Mouse (Mus musculus): ENCODE results near the gene Csk. TPM values are rescaled to one million over a fixed set of nuclear protein-coding genes. Genes with fewer than 3 reads are reported as not detected.

The Csk gene
- polyA plus RNA-seq, 1 experiment from 2014 or later: 25.5 TPM

DNA sequence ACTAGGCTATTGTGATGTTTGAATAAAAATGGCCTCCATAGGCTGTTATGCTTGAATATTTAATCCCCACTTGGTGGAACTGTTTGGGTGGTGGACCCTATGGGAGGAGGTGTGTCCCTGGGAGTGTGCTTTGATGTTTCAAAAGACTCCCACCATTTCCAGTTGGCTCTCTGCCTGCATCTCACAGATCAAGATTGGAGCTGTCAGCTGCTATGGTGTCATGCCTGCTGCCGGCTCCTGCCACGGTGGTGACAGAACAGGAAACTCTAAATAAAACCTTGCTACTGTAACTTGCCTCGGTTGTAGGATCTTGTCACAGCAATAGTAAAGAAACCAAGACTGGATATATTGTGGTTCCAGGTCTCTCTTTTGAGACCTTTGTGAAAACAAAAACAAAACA lies 8.1 kb upstream of the Csk start:
- Histone ChIP-seq H3K4me1 (replicated peaks; ENCODE audit: control insufficient read depth, insufficient read depth, low read length) (no peaks in the 10 kb centered on the region), H3K9me3 (ENCODE audit: control insufficient read depth, low read length) (no peaks in the 10 kb centered on the region), H3K27me3 (ENCODE audit: control insufficient read depth, insufficient read depth, low read depth, low read length) (no peaks in the 10 kb centered on the region), H3K27ac (ENCODE audit: low read length) (no peak overlapping the region), H3K36me3 (ENCODE audit: control insufficient read depth, insufficient read depth, low read length) (no peaks in the 10 kb centered on the region), H3K4me2 (ENCODE audit: low read depth, low read length) (no peak overlapping the region), H3K4me3 (ENCODE audit: low read length) (no peak overlapping the region), H3K9ac (ENCODE audit: low read length) (no peak overlapping the region)
- ATAC-seq (ENCODE audit: low read depth): no peak
- 34% methylated on average over 3 of the region's 3 CpGs for WGBS

DNA sequence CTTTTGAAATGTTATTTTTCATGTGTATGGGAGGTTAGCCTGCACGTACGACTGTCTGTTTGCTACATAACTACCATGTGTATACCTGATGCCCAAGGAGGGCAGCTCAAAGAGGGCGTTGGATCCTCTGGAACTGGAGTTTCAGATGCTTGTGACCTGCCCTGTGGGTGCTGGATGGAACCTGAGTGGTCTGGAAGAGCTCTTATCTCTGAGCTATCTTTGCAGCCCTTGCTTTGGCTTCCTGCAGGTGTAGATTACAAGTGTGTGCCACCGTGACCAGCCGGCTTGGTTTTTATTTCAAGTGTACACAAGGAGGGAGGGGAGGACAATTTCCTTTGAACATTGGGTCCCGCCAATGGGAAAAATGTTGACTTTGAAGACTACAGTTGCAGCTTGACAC lies 7.1 kb upstream of the Csk start:
- Histone ChIP-seq H3K9me3 (ENCODE audit: control insufficient read depth, low read length) (no peaks in the 10 kb centered on the region), H3K27ac (ENCODE audit: low read length) (no peak overlapping the region), H3K4me2 (ENCODE audit: low read depth, low read length) (no peak overlapping the region), H3K27me3 (ENCODE audit: control insufficient read depth, insufficient read depth, low read depth, low read length) (no peaks in the 10 kb centered on the region), H3K4me1 (replicated peaks; ENCODE audit: control insufficient read depth, insufficient read depth, low read length) (peaks cover 6% of the 10 kb centered on the region), H3K4me3 (ENCODE audit: low read length) (no peak overlapping the region), H3K36me3 (ENCODE audit: control insufficient read depth, insufficient read depth, low read length) (no peaks in the 10 kb centered on the region), H3K9ac (ENCODE audit: low read length) (no peak overlapping the region)
- 51% methylated on average over 6 of the region's 6 CpGs for WGBS
- ATAC-seq (ENCODE audit: low read depth): no peak

DNA sequence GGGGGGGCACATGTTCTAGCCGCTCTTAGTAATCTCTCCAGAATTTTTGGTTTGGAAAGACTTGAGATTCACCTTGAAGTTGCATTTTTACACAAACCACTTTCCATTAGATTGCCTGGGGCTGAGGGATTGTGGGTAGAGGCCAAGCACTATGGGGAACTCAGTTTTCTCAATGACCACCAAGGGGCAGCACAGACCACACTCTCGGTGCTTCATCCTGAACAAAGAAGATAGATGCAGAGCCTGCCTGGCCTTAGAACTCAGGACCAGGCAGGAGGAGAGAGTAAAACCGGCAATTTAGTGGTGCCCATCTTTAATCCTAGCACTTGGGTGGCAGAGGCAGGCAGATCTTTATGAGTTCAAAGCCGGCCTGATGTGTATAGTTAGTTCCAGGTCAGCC lies 6.3 kb upstream of the Csk start:
- WGBS: 22% methylated on average over 4 of the region's 4 CpGs
- H3K36me3 ChIP-seq (ENCODE audit: control insufficient read depth, insufficient read depth, low read length): no peaks in the 10 kb centered on the region
- no peak overlapping the region for H3K4me3 ChIP-seq (ENCODE audit: low read length)
- ATAC-seq (ENCODE audit: low read depth): peak; percentile 63; the same call in 1 of the 2 replicates
- H3K4me1 ChIP-seq (replicated peaks; ENCODE audit: control insufficient read depth, insufficient read depth, low read length): peaks cover 6% of the 10 kb centered on the region
- no peaks in the 10 kb centered on the region for H3K27me3 ChIP-seq (ENCODE audit: control insufficient read depth, insufficient read depth, low read depth, low read length)
- no peak overlapping the region for H3K4me2 ChIP-seq (ENCODE audit: low read depth, low read length)
- no peak overlapping the region for H3K27ac ChIP-seq (ENCODE audit: low read length)
- H3K9me3 ChIP-seq (ENCODE audit: control insufficient read depth, low read length): no peaks in the 10 kb centered on the region
- no peak overlapping the region for H3K9ac ChIP-seq (ENCODE audit: low read length)

DNA sequence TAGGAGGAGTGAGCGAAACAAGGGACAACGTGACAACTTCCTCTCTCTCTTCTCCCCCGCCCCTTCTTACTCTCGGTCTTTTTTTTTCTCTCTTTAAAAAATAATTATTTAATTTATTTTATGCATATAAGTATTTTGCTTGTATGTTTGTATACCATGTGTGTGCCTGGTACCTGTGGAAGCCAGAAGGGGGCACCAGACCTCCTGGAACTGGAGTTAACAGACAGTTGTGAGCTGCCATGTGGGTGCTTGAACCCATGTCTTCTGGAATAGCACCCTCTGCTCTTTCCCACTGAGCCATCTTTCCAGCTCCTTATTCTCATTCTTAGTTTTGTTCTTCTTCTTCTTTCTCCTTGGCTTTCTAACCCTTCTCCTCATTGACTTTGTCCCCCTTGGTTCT lies 5.5 kb upstream of the Csk start:
- Histone ChIP-seq H3K9me3 (ENCODE audit: control insufficient read depth, low read length) (no peaks in the 10 kb centered on the region), H3K4me3 (ENCODE audit: low read length) (no peak overlapping the region), H3K4me1 (replicated peaks; ENCODE audit: control insufficient read depth, insufficient read depth, low read length) (peaks cover 6% of the 10 kb centered on the region), H3K27me3 (ENCODE audit: control insufficient read depth, insufficient read depth, low read depth, low read length) (0 out of 2 replicates have a peak, but pooled peaks cover 3% of the 10 kb centered on the region), H3K36me3 (ENCODE audit: control insufficient read depth, insufficient read depth, low read length) (no peaks in the 10 kb centered on the region), H3K4me2 (ENCODE audit: low read depth, low read length) (no peak overlapping the region), H3K27ac (ENCODE audit: low read length) (no peak overlapping the region), H3K9ac (ENCODE audit: low read length) (no peak overlapping the region)
- no peak for ATAC-seq (ENCODE audit: low read depth)
- WGBS: 79% methylated on average over 4 of the region's 4 CpGs

DNA sequence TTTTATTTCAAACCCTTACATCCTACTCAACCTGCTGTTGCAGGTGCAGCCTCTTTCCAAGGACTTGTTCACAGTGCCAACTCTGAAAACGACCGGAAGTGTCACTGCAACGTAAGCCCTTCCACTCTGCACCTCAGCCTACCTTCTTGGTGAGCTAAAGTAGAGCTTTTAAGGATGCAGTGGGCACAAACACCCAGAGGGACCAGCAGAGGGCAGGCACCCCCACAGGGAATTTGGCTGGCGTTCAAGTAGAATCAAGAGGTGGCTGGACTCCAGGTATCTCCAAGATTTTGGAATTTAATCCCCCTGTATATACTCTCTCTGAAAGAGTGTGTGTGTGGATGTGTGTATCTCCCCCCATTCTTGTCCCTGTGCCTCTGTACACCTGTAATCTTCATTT lies 4.4 kb upstream of the Csk start:
- Histone ChIP-seq H3K9me3 (ENCODE audit: control insufficient read depth, low read length) (no peaks in the 10 kb centered on the region), H3K27me3 (ENCODE audit: control insufficient read depth, insufficient read depth, low read depth, low read length) (0 out of 2 replicates have a peak, but pooled peaks cover 3% of the 10 kb centered on the region), H3K9ac (ENCODE audit: low read length) (no peak overlapping the region), H3K36me3 (ENCODE audit: control insufficient read depth, insufficient read depth, low read length) (no peaks in the 10 kb centered on the region), H3K27ac (ENCODE audit: low read length) (no peak overlapping the region), H3K4me1 (replicated peaks; ENCODE audit: control insufficient read depth, insufficient read depth, low read length) (peaks cover 6% of the 10 kb centered on the region), H3K4me3 (ENCODE audit: low read length) (no peak overlapping the region), H3K4me2 (ENCODE audit: low read depth, low read length) (no peak overlapping the region)
- WGBS: 33% methylated on average over 4 of the region's 4 CpGs
- peak; percentile 36 for ATAC-seq (ENCODE audit: low read depth)

DNA sequence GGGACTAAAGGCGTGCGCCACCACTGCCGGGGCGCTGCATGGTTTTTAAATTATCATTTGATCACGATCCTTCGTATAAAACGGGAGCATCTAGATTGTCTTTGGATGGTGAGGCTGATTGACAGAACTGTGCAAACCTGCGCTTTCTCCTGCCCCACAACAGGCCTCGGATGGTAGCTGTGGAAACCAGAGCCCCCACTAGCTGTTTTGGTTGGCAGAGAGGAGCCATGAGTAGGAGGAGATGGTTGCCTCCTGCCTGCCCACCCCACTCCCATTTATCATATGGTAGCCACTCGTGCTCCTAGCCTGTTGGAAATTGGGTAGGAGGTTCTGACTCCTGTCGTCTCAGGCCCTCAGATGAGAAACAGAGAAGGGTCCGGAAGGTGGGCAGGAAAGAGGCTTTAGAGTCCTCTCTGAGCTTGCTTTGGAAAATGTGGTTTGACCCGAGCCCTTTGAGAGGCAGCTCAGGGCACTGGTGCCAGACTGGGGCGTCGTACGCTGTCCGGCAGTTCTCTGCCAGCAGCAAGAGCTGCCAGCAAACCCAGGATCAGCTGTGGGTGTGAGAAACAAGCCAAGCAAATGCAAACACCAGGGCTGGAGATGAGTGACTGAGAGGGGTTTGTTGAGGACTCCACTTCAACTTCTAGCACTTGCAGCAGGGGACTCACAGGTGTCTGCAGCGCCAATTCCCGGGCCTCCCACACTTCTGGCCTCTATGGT lies 3.4 kb upstream of the Csk start:
- Histone ChIP-seq H3K27me3 (ENCODE audit: control insufficient read depth, insufficient read depth, low read depth, low read length) (0 out of 2 replicates have a peak, but pooled peaks cover 3% of the 10 kb centered on the region), H3K36me3 (ENCODE audit: control insufficient read depth, insufficient read depth, low read length) (no peaks in the 10 kb centered on the region), H3K4me3 (ENCODE audit: low read length) (no peak overlapping the region), H3K27ac (ENCODE audit: low read length) (peak overlapping the region; percentile 9; the same call in 1 of the 2 replicates), H3K4me2 (ENCODE audit: low read depth, low read length) (no peak overlapping the region), H3K9ac (ENCODE audit: low read length) (no peak overlapping the region), H3K9me3 (ENCODE audit: control insufficient read depth, low read length) (no peaks in the 10 kb centered on the region), H3K4me1 (replicated peaks; ENCODE audit: control insufficient read depth, insufficient read depth, low read length) (peaks cover 6% of the 10 kb centered on the region)
- peak; percentile 25; the same call in 1 of the 2 replicates for ATAC-seq (ENCODE audit: low read depth)
- WGBS: 57% methylated on average over 19 of the region's 19 CpGs

DNA sequence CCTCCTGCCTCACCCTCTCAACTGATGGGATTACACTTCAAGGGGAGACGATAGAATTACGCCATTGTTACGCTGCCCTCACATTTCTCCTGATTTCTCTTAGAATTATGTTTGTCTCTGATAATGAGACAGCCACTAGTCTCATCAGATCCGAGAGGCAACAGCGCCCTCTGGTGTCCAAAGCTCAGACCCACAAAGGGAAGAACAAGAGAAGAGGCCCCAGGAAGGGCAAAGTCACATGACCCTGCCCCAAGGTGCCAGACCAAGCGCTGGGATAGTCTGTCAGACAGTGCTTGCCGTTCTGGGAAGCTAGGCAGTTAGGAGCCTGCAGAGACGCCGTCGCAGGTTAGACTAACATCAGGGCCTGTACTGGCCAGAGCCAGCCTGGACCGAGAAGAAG lies 2.3 kb upstream of the Csk start:
- peak overlapping the region; percentile 52 for H3K9ac ChIP-seq (ENCODE audit: low read length)
- WGBS: 1% methylated on average over 11 of the region's 11 CpGs
- no peak overlapping the region for H3K27ac ChIP-seq (ENCODE audit: low read length)
- H3K4me2 ChIP-seq (ENCODE audit: low read depth, low read length): peak overlapping the region; percentile 50
- no peaks in the 10 kb centered on the region for H3K36me3 ChIP-seq (ENCODE audit: control insufficient read depth, insufficient read depth, low read length)
- no peaks in the 10 kb centered on the region for H3K9me3 ChIP-seq (ENCODE audit: control insufficient read depth, low read length)
- H3K27me3 ChIP-seq (ENCODE audit: control insufficient read depth, insufficient read depth, low read depth, low read length): 0 out of 2 replicates have a peak, but pooled peaks cover 3% of the 10 kb centered on the region
- H3K4me1 ChIP-seq (replicated peaks; ENCODE audit: control insufficient read depth, insufficient read depth, low read length): peaks cover 7% of the 10 kb centered on the region
- peak; percentile 76 for ATAC-seq (ENCODE audit: low read depth)
- 0 out of 2 replicates have a peak overlapping the region, but pooled peaks have one; percentile 25 for H3K4me3 ChIP-seq (ENCODE audit: low read length)

DNA sequence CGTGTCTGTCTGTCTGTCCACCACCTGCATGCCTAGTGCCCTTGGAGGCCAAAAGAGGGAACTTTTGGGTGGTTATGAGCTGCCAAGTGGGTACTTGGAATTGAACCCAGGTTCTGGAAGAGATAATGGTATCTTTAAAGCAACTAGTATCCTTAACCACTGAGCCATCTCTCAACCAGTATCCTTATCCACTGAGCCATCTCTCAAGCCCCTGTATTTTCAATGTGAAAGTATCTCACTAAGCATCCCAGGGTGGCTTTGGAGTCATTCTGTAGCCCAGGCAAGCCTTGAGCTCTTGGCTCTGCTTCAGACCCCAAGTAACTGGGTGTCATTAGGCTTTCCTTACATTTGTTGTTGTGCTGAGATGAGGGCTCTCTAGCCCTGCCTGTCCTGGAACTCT lies 1.5 kb upstream of the Csk start:
- ATAC-seq (ENCODE audit: low read depth): no peak
- Histone ChIP-seq H3K36me3 (ENCODE audit: control insufficient read depth, insufficient read depth, low read length) (no peaks in the 10 kb centered on the region), H3K9me3 (ENCODE audit: control insufficient read depth, low read length) (no peaks in the 10 kb centered on the region), H3K4me3 (ENCODE audit: low read length) (no peak overlapping the region), H3K27me3 (ENCODE audit: control insufficient read depth, insufficient read depth, low read depth, low read length) (0 out of 2 replicates have a peak, but pooled peaks cover 3% of the 10 kb centered on the region), H3K4me1 (replicated peaks; ENCODE audit: control insufficient read depth, insufficient read depth, low read length) (peaks cover 9% of the 10 kb centered on the region), H3K9ac (ENCODE audit: low read length) (no peak overlapping the region), H3K4me2 (ENCODE audit: low read depth, low read length) (no peak overlapping the region), H3K27ac (ENCODE audit: low read length) (no peak overlapping the region)
- WGBS: 75% methylated on average over 1 of the region's 1 CpGs

DNA sequence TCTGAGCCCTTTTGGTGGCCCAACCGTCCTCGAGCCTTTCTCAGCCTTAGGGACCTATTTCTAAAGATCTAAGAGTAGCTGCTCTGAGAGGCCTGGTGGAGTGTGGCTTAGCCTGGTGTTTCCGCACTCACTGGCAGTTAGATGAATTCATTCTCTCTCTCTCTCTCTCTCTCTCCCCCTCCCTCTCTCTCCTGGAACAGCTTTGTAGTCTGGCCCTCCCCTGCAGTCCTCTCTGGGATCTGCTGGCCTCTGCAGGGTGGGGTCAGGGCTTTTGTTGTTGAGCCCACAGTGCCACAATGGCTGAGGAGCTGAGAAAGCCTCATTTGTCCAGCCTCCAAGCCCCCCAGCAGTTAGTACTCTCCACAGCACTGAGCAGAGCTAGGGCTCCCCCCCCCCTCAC lies 576 bp downstream of the Csk start:
- Histone ChIP-seq H3K27me3 (ENCODE audit: control insufficient read depth, insufficient read depth, low read depth, low read length) (0 out of 2 replicates have a peak, but pooled peaks cover 3% of the 10 kb centered on the region), H3K9me3 (ENCODE audit: control insufficient read depth, low read length) (no peaks in the 10 kb centered on the region), H3K36me3 (ENCODE audit: control insufficient read depth, insufficient read depth, low read length) (no peaks in the 10 kb centered on the region), H3K27ac (ENCODE audit: low read length) (no peak overlapping the region), H3K9ac (ENCODE audit: low read length) (peak overlapping the region; percentile 11; the same call in 1 of the 2 replicates), H3K4me1 (replicated peaks; ENCODE audit: control insufficient read depth, insufficient read depth, low read length) (peaks cover 9% of the 10 kb centered on the region), H3K4me2 (ENCODE audit: low read depth, low read length) (no peak overlapping the region), H3K4me3 (ENCODE audit: low read length) (no peak overlapping the region)
- 58% methylated on average over 3 of the region's 3 CpGs for WGBS
- ATAC-seq (ENCODE audit: low read depth): no peak

Data from lung, embryonic 16.5 days (tissue).